Mouse (Mus musculus) hindbrain, embryonic 11.5 days (tissue): ENCODE measurements around the gene Tomm40. TPM values are rescaled to one million over a fixed set of nuclear protein-coding genes. Genes with fewer than 3 reads are reported as not detected.

Experiments
- ATAC-seq: fragments of 200-750 bp; cut with Nextera tagmentation; 2 replicates; pipeline ENCODE4 v1.8.0; 2017; ENCODE audit warnings: mild to moderate bottlenecking, moderate TSS enrichment, moderate library complexity; ENCODE audit not compliant: low FRiP score
- DNase-seq: peaks from one replicate; pipeline ENCODE4 v3.0.0-alpha.2; 2015; ENCODE audit warnings: low spot score
- H3K27ac ChIP-seq: fragments of 300-500 bp; sonication (generic); 2 replicates; pipeline ENCODE4 v1.5.1; 2014; ENCODE audit warnings: mild to moderate bottlenecking, low read depth, low read length
- H3K27me3 ChIP-seq: fragments of 300-500 bp; sonication (generic); 2 replicates; pipeline ENCODE4 v1.6.1; 2014; ENCODE audit warnings: mild to moderate bottlenecking, low read length, moderate library complexity, mixed read lengths; ENCODE audit not compliant: control insufficient read depth, insufficient read depth
- H3K36me3 ChIP-seq: fragments of 300-500 bp; sonication (generic); 2 replicates; pipeline ENCODE4 v1.6.1; 2014; ENCODE audit warnings: mild to moderate bottlenecking, low read length, moderate library complexity, mixed read lengths; ENCODE audit not compliant: control insufficient read depth, insufficient read depth
- H3K4me1 ChIP-seq: fragments of 300-500 bp; sonication (generic); replicated peaks from 2 replicates; pipeline ENCODE4 v1.6.1; 2014; ENCODE audit warnings: low read length, mixed read lengths; ENCODE audit not compliant: control insufficient read depth, insufficient read depth
- H3K4me2 ChIP-seq: fragments of 300-500 bp; sonication (generic); replicated peaks from 2 replicates; pipeline ENCODE4 v1.6.1; 2014; ENCODE audit warnings: mild to moderate bottlenecking, low read depth, low read length
- H3K4me3 ChIP-seq: fragments of 300-500 bp; sonication (generic); 2 replicates; pipeline ENCODE4 v1.5.1; 2014; ENCODE audit warnings: low read depth, low read length
- H3K9ac ChIP-seq: fragments of 300-500 bp; sonication (generic); 2 replicates; pipeline ENCODE4 v1.6.1; 2014; ENCODE audit warnings: low read depth, low read length
- H3K9me3 ChIP-seq: fragments of 300-500 bp; sonication (generic); 2 replicates; pipeline ENCODE4 v1.6.1; 2016; ENCODE audit warnings: low read length; ENCODE audit not compliant: control insufficient read depth
- WGBS: fragments of 180-500 bp; shearing (Covaris S2); extraction: QIAGEN DNeasy Blood & Tissue Kit; methylation state at CpG from one replicate; pipeline ENCODE4 v1.1.7; 2014; 5-methylcytosine and 5-hydroxymethylcytosine counted together
- polyA plus RNA-seq: library from polyadenylated mRNA; unstranded; fragments of >200 nt; fragmentation: Nextera tagmentation; extraction: Ambion mirVana; gene quantifications from 2 replicates; pipeline ENCODE4 v1.2.1, GENCODE M21; 2014

Gene Tomm40
- polyA plus RNA-seq, 1 experiment from 2014 or later = 113 TPM

DNA sequence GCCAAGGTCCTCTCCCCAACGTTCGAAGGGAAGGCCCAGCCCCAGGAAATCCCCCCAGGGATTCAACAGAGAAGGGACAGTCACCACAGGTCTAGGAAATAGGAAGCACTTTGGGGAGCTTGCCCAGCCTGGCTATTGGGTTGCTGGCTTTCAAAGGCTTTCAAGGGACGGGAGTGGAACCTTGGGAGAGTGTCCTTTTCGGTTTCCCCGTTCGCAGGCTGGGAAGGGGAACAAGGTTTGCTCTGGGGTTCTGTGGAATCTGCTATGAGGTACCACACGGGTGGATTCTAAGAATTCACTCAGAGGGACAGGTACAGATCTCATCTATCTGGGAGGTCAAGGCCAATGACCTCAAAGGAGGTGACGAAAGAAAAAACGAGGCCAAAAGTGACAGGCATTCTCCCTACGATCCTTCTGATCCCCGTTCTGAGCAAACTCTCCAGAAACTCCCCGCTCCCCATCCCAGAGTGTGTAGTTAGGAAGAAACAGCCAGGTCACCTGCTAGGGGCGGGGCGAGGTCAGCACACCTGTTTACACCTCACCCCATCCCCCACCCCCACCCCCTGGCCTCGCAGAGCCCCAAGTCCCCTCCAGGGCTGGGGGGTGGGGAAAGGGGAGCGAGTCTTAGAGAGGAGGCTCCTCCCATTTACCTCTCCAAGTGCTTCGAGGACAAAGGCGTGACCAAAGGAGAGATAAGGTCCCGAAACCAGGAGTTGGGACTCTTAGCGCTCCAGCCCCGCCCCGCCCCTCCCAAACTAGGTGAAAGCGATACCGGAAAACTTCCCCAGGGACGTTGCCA, 32.4 kb upstream of the Tomm40 start:
- Histone ChIP-seq H3K4me1 (no peaks in the 10 kb centered on the region; the same call in 1 of the 2 replicates), H3K27ac (no peak overlapping the region), H3K9ac (peak overlapping the region; percentile 80; the same call in 1 of the 2 replicates), H3K36me3 (no peaks in the 10 kb centered on the region), H3K27me3 (no peaks in the 10 kb centered on the region), H3K9me3 (no peaks in the 10 kb centered on the region), H3K4me2 (peak overlapping the region; percentile 74), H3K4me3 (peak overlapping the region; percentile 68)
- WGBS = 2% methylated on average over 25 of the region's 25 CpGs
- DNase-seq (no peak), ATAC-seq (no peak)

DNA sequence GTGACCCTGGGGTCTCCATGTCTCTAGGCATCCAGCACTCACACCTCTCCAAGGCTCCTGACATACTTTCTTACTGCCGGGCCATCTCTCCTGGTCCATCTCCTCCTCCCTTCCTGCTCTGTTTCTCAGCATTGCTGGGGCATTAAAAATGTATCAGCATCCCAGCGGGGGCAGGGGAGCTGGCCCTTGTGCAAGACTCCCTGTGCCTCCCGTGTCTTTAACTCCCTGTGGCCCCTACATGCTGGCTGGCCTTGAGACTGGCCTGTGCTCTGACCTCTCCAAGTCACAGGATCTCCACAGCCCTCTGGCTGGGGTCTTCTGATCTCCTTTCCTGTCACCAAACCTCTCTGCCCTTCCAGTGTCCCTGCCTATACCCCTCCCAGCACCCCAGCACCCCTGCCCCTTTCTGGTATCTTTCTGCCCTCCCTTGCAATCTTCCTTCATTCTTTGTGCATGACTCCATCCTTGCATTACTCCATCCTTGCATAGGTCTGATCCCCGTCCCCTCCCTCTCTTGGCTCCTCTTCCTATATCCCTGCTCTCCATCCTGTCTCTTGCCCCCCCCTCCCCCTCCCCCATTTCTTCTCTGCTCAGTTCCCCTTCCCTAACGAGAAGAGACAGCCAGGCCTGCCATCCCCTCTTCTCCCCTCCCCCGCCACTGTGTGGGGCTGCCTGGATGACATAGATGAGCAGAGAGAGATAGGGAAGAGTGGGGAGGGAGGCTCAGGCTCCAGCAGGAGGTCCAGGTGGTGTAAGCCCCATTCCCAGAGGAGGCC, 31.4 kb upstream of the Tomm40 start:
- 37% methylated on average over 6 of the region's 6 CpGs for WGBS
- Histone ChIP-seq H3K4me1 (peaks cover 3% of the 10 kb centered on the region; the same call in 1 of the 2 replicates), H3K27ac (no peak overlapping the region), H3K9ac (no peak overlapping the region), H3K4me2 (peak overlapping the region; percentile 74), H3K27me3 (no peaks in the 10 kb centered on the region), H3K36me3 (no peaks in the 10 kb centered on the region), H3K4me3 (peak overlapping the region; percentile 68; the same call in 1 of the 2 replicates), H3K9me3 (no peaks in the 10 kb centered on the region)
- ATAC-seq (no peak), DNase-seq (peak; percentile 30)

DNA sequence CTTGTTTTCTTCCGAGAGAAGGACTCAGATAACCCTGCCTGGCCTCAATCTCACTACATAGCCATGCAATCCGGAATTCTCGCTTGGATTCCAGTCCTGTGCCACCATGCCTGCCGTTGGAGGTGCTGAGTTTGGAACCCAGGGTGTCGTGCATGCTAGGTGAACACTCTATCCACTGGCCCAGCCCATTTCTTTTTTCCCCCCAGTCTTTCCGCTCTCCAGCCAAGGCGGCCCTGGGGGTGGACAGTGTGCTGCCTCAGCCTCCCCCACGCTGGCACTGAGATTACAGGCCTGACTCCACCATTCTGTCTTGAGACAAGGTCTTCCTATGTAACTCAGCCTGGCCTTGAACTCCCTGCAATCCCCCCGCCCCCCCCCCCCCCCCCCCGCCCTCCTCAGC, 30.7 kb upstream of the Tomm40 start:
- DNase-seq = no peak
- Histone ChIP-seq H3K27me3 (no peaks in the 10 kb centered on the region), H3K4me1 (peaks cover 3% of the 10 kb centered on the region; the same call in 1 of the 2 replicates), H3K4me2 (no peak overlapping the region), H3K36me3 (no peaks in the 10 kb centered on the region), H3K27ac (no peak overlapping the region), H3K9me3 (no peaks in the 10 kb centered on the region), H3K9ac (no peak overlapping the region), H3K4me3 (no peak overlapping the region)
- 86% methylated on average over 8 of the region's 10 CpGs for WGBS
- ATAC-seq = no peak

DNA sequence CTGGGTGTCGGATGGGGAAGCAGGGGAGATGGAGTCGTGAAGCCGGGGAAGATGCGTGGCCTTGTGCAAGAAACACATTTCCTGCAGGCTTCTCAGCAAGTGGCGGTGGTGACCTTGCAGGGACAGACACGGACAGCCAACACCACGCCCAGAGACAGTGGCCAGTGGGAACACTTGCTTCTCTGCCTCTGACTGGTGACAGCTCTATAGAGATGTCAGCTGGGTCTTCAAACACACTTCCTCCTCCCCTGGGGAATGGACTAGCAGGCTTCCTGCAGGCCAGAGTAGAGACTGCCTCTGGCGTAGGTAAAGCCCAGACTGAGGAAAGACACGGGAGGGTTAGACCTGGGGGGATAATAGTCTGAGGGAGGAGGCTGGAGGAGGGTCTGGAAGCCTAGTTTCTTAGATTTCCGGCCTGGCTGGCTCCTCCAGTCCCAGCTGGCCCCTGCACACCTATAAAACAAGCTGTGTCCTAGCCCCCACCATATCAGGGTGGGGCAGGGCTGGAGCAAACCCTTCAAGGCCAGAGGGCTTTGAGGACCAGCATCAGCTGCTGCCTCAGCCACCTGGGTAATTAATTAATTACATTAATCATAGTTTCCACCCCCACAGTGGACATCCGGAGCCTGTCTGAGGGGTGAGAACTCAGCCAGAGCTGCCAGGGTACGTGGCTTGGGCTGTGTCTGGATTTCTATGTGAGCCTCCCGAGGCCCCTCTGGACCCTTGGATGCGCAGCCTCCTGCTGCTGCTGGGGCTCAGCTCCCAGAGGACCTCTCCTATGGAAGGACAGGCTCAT, 29.6 kb upstream of the Tomm40 start:
- H3K27ac ChIP-seq = peak overlapping the region; percentile 30
- WGBS = 60% methylated on average over 14 of the region's 14 CpGs
- no peaks in the 10 kb centered on the region for H3K36me3 ChIP-seq
- ATAC-seq = no peak
- H3K4me1 ChIP-seq = peaks cover 3% of the 10 kb centered on the region; the same call in 1 of the 2 replicates
- no peak for DNase-seq
- H3K9ac ChIP-seq = no peak overlapping the region
- no peak overlapping the region for H3K4me2 ChIP-seq
- H3K27me3 ChIP-seq = no peaks in the 10 kb centered on the region
- no peak overlapping the region for H3K4me3 ChIP-seq
- H3K9me3 ChIP-seq = no peaks in the 10 kb centered on the region

DNA sequence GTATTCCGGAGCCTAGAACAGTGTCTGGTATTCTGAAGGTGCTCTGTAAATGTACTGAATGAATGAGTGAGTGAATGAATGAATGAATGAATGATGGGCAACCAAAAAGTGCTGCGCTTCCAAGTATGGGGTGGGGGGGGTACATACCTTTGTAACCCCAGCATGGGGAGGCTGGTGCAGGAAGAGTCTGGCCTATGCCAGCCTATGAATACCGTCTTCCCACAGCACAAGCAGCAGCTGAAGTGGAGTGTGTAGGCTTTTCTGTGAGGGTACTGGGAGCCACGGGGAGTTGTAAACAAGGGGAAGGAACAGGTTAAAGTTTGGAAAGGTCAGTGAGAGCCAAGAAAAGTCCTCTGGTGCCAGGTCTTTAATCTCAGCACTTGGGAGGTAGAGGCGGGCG, 28.6 kb upstream of the Tomm40 start:
- 89% methylated on average over 6 of the region's 6 CpGs for WGBS
- Histone ChIP-seq H3K9ac (no peak overlapping the region), H3K4me1 (peaks cover 3% of the 10 kb centered on the region; the same call in 1 of the 2 replicates), H3K27ac (no peak overlapping the region), H3K4me2 (no peak overlapping the region), H3K27me3 (no peaks in the 10 kb centered on the region), H3K4me3 (no peak overlapping the region), H3K9me3 (no peaks in the 10 kb centered on the region), H3K36me3 (no peaks in the 10 kb centered on the region)
- ATAC-seq (no peak), DNase-seq (no peak)

DNA sequence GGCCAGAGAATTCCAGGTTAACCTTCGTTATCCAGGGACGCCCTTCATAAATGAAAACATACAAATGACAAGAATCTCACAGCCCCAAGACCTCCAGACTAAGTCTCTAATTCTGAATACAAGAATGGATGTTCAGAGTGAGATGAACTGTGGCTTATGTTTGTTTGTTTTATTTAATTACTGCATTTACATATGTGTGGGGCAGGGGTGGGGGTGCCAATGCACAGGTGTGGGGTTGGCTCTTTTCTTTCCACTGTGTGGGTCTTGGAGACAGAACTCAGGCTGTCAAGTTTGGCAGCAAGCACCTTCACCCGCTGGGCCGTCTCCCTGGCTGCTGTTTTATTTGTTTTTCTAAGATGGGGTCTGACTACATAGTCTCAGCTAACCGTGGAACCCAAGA, 27.2 kb upstream of the Tomm40 start:
- ATAC-seq (no peak), DNase-seq (no peak)
- Histone ChIP-seq H3K4me3 (no peak overlapping the region), H3K9ac (no peak overlapping the region), H3K4me2 (no peak overlapping the region), H3K27me3 (no peaks in the 10 kb centered on the region), H3K36me3 (0 out of 2 replicates have a peak, but pooled peaks cover 2% of the 10 kb centered on the region), H3K27ac (no peak overlapping the region), H3K9me3 (no peaks in the 10 kb centered on the region), H3K4me1 (peaks cover 3% of the 10 kb centered on the region; the same call in 1 of the 2 replicates)
- 43% methylated on average over 5 of the region's 5 CpGs for WGBS

DNA sequence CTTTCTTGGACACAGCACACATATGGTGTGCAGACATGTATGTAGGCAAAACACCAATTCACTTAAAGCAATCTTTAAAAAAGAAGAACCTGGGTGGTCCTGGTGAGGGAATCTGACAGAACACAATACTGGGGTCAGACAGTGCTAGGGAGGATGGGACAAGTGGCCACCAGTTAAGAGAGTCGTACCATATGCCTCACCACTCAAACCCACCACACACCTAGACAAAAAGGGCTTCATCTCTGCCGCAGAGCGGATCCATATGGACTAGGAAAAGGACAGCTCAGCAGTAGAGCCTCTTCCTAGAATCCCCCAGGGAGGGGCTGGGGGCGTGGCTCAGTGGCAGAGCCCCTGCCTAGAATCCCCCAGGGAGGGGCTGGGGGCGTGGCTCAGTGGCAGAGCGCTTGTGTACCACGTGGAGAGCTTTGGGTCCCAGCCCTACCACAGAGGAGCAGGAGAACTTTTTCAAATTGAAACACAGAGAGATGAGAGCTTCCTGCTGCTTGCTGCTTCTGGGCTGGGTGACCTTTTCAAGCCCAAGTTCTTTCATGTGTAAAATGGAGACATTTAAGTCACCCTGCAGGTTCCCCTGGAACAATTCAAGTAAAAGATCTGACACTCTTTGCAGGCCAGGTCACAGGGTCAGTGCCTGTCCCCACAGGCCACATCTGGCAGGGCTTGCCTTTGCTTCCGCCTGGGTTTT, 26.2 kb upstream of the Tomm40 start:
- DNase-seq (no peak), ATAC-seq (peak; percentile 31; the same call in 1 of the 2 replicates)
- H3K4me1 ChIP-seq = peaks cover 3% of the 10 kb centered on the region; the same call in 1 of the 2 replicates
- no peaks in the 10 kb centered on the region for H3K9me3 ChIP-seq
- no peak overlapping the region for H3K4me2 ChIP-seq
- WGBS = 4% methylated on average over 8 of the region's 8 CpGs
- no peak overlapping the region; the same call in 1 of the 2 replicates for H3K27ac ChIP-seq
- peaks cover 2% of the 10 kb centered on the region; the same call in 1 of the 2 replicates for H3K36me3 ChIP-seq
- no peaks in the 10 kb centered on the region for H3K27me3 ChIP-seq
- no peak overlapping the region for H3K9ac ChIP-seq
- no peak overlapping the region for H3K4me3 ChIP-seq

DNA sequence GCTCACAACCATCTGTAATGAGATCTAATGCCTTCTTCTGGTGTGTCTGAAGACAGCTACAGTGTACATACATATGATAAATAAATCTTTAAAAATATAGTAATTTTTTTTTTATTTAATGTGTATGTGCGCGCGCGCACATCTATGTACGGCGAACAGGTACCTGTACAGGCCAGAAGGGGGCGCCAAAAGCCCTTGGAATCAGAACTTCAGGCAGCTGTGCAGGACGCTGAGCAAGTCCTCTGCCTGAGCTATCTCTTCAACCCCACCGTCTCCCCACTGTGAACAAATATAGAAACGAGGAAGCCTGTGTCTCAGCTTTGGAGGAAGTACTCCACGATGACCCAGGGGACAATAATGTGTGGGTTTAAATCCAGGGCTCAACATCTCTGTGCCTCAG, 25.0 kb upstream of the Tomm40 start:
- H3K4me1 ChIP-seq = peaks cover 3% of the 10 kb centered on the region; the same call in 1 of the 2 replicates
- H3K36me3 ChIP-seq = peaks cover 2% of the 10 kb centered on the region; the same call in 1 of the 2 replicates
- no peak overlapping the region for H3K9ac ChIP-seq
- WGBS = 88% methylated on average over 11 of the region's 11 CpGs
- no peak overlapping the region for H3K27ac ChIP-seq
- H3K4me2 ChIP-seq = no peak overlapping the region
- no peaks in the 10 kb centered on the region for H3K27me3 ChIP-seq
- H3K4me3 ChIP-seq = no peak overlapping the region
- ATAC-seq (no peak), DNase-seq (no peak)
- no peaks in the 10 kb centered on the region for H3K9me3 ChIP-seq
